Mouse (Mus musculus) liver, embryonic 14.5 days (tissue): ENCODE data around the gene Cmklr1.

Experiments used
- CTCF ChIP-seq: IDR thresholded peaks from 2 replicates; pipeline ENCODE4 v1.5.1; 2016; ENCODE audit warnings: antibody characterized with exemption, low read depth, control low read depth
- EP300 ChIP-seq: IDR thresholded peaks from 2 replicates; pipeline ENCODE4 v1.6.1; 2016; ENCODE audit warnings: antibody characterized with exemption, low read depth

GRCm38 (mm10) chr5:113625068-113625467, 25.2 kb downstream of the Cmklr1 start:
- TF ChIP-seq EP300 (no peak), CTCF (no peak)
